Mouse (Mus musculus) midbrain, embryonic 11.5 days (tissue): ENCODE results near the gene Flrt1. TPM values are rescaled to one million over a fixed set of nuclear protein-coding genes. Genes with fewer than 3 reads are reported as not detected.

Source experiments
- ATAC-seq: fragments of 200-750 bp; cut with Nextera tagmentation; 2 replicates; pipeline ENCODE4 v1.8.0; 2017; ENCODE audit warnings: moderate TSS enrichment, moderate library complexity; ENCODE audit not compliant: low FRiP score
- DNase-seq: peaks from one replicate; pipeline ENCODE4 v3.0.0; 2015; ENCODE audit warnings: low spot score; ENCODE audit errors: missing footprints
- H3K27ac ChIP-seq: fragments of 300-500 bp; sonication (generic); 2 replicates; pipeline ENCODE4 v1.5.1; 2014; ENCODE audit warnings: low read depth, low read length
- H3K27me3 ChIP-seq: fragments of 300-500 bp; sonication (generic); 2 replicates; pipeline ENCODE4 v1.6.1; 2014; ENCODE audit warnings: mild to moderate bottlenecking, low read length, moderate library complexity, mixed read lengths; ENCODE audit not compliant: control insufficient read depth, insufficient read depth
- H3K36me3 ChIP-seq: fragments of 300-500 bp; sonication (generic); 2 replicates; pipeline ENCODE4 v1.6.1; 2014; ENCODE audit warnings: mild to moderate bottlenecking, low read length, moderate library complexity, mixed read lengths; ENCODE audit not compliant: control insufficient read depth, insufficient read depth
- H3K4me1 ChIP-seq: fragments of 300-500 bp; sonication (generic); 2 replicates; pipeline ENCODE4 v1.6.1; 2014; ENCODE audit warnings: low read length; ENCODE audit not compliant: control insufficient read depth, insufficient read depth
- H3K4me2 ChIP-seq: fragments of 300-500 bp; sonication (generic); 2 replicates; pipeline ENCODE4 v1.6.1; 2014; ENCODE audit warnings: mild to moderate bottlenecking, moderate library complexity
- H3K4me3 ChIP-seq: fragments of 300-500 bp; sonication (generic); 2 replicates; pipeline ENCODE4 v1.5.1; 2014; ENCODE audit warnings: low read depth, low read length
- H3K9ac ChIP-seq: fragments of 300-500 bp; sonication (generic); 2 replicates; pipeline ENCODE4 v1.6.1; 2014; ENCODE audit warnings: low read length
- H3K9me3 ChIP-seq: fragments of 300-500 bp; sonication (generic); 2 replicates; pipeline ENCODE4 v1.6.1; 2016; ENCODE audit warnings: low read length; ENCODE audit not compliant: control insufficient read depth
- WGBS: fragments of 180-500 bp; shearing (Covaris S2); extraction: QIAGEN DNeasy Blood & Tissue Kit; methylation state at CpG from one replicate; pipeline ENCODE4 v1.1.7; 2014; 5-methylcytosine and 5-hydroxymethylcytosine counted together
- polyA plus RNA-seq: library from polyadenylated mRNA; unstranded; fragments of >200 nt; fragmentation: Nextera tagmentation; extraction: Ambion mirVana; gene quantifications from 2 replicates; pipeline ENCODE4 v1.2.1, GENCODE M21; 2014

The Flrt1 gene
- polyA plus RNA-seq, 1 experiment from 2014 or later = 8.2 TPM

- peaks cover 37% of the 10 kb centered on the region for H3K4me1 ChIP-seq
These were observed 2.1 kb downstream of the Flrt1 start for GRCm38 (mm10) chr19:7103349-7103992.

GRCm38 (mm10) chr19:7102039-7102438 lies 3.5 kb downstream of the Flrt1 start:
- ATAC-seq = no peak
- no peak overlapping the region for H3K4me3 ChIP-seq
- WGBS = 83% methylated on average over 10 of the region's 10 CpGs
- H3K9ac ChIP-seq = no peak overlapping the region
- H3K27me3 ChIP-seq = peaks cover 1% of the 10 kb centered on the region
- no peak for DNase-seq
- H3K4me2 ChIP-seq = no peak overlapping the region
- H3K36me3 ChIP-seq = no peaks in the 10 kb centered on the region
- H3K27ac ChIP-seq = no peak overlapping the region
- no peaks in the 10 kb centered on the region for H3K9me3 ChIP-seq
- H3K4me1 ChIP-seq = peaks cover 34% of the 10 kb centered on the region

More at GRCm38 (mm10) chr19:7103349-7103992, 2.1 kb downstream of the Flrt1 start:
- no peaks in the 10 kb centered on the region for H3K36me3 ChIP-seq
- H3K27me3 ChIP-seq = peaks cover 4% of the 10 kb centered on the region; the same call in 1 of the 2 replicates
- H3K4me2 ChIP-seq = peak overlapping the region; percentile 26
- no peak for DNase-seq
- H3K9ac ChIP-seq = peak overlapping the region; percentile 49
- no peaks in the 10 kb centered on the region for H3K9me3 ChIP-seq
- H3K4me3 ChIP-seq = 0 out of 2 replicates have a peak overlapping the region, but pooled peaks have one; percentile 2
- ATAC-seq = peak; percentile 25; the same call in 1 of the 2 replicates
- 61% methylated on average over 4 of the region's 4 CpGs for WGBS
- H3K27ac ChIP-seq = peak overlapping the region; percentile 5; the same call in 1 of the 2 replicates

GRCm38 (mm10) chr19:7099620-7100155 lies 5.8 kb downstream of the Flrt1 start:
- no peak overlapping the region for H3K27ac ChIP-seq
- WGBS = 82% methylated on average over 3 of the region's 3 CpGs

GRCm38 (mm10) chr19:7092756-7093155 lies 12.8 kb downstream of the Flrt1 start:
- 0 out of 2 replicates have a peak, but pooled peaks cover 2% of the 10 kb centered on the region for H3K36me3 ChIP-seq
- H3K27ac ChIP-seq = no peak overlapping the region
- H3K27me3 ChIP-seq = peaks cover 9% of the 10 kb centered on the region; the same call in 1 of the 2 replicates
- no peak overlapping the region for H3K4me2 ChIP-seq
- H3K9ac ChIP-seq = no peak overlapping the region
- H3K4me1 ChIP-seq = peaks cover 41% of the 10 kb centered on the region
- no peak for ATAC-seq
- no peak overlapping the region for H3K4me3 ChIP-seq
- no peaks in the 10 kb centered on the region for H3K9me3 ChIP-seq
- 87% methylated on average over 5 of the region's 5 CpGs for WGBS
- no peak for DNase-seq

More at GRCm38 (mm10) chr19:7099620-7100155, 5.8 kb downstream of the Flrt1 start:
- Histone ChIP-seq H3K27me3 (peaks cover 6% of the 10 kb centered on the region), H3K36me3 (0 out of 2 replicates have a peak, but pooled peaks cover 2% of the 10 kb centered on the region), H3K4me3 (no peak overlapping the region), H3K9ac (no peak overlapping the region), H3K9me3 (no peaks in the 10 kb centered on the region), H3K4me1 (peaks cover 21% of the 10 kb centered on the region), H3K4me2 (no peak overlapping the region)
- no peak for ATAC-seq
- DNase-seq = no peak

GRCm38 (mm10) chr19:7091448-7092050 lies 14.0 kb downstream of the Flrt1 start:
- Histone ChIP-seq H3K4me3 (no peak overlapping the region), H3K27ac (peak overlapping the region; percentile 33; the same call in 1 of the 2 replicates), H3K9me3 (no peaks in the 10 kb centered on the region), H3K9ac (peak overlapping the region; percentile 41; the same call in 1 of the 2 replicates), H3K36me3 (0 out of 2 replicates have a peak, but pooled peaks cover 2% of the 10 kb centered on the region), H3K4me2 (no peak overlapping the region), H3K4me1 (peaks cover 41% of the 10 kb centered on the region), H3K27me3 (peaks cover 5% of the 10 kb centered on the region; the same call in 1 of the 2 replicates)
- ATAC-seq (peak; percentile 25; the same call in 1 of the 2 replicates), DNase-seq (no peak)
- 38% methylated on average over 10 of the region's 10 CpGs for WGBS

- peaks cover 8% of the 10 kb centered on the region; the same call in 1 of the 2 replicates for H3K27me3 ChIP-seq
- no peaks in the 10 kb centered on the region for H3K9me3 ChIP-seq
- ATAC-seq = 0 out of 2 replicates have a peak, but pooled peaks have one; percentile 12
- H3K4me1 ChIP-seq = peaks cover 41% of the 10 kb centered on the region
- peak overlapping the region; percentile 41; the same call in 1 of the 2 replicates for H3K9ac ChIP-seq
- no peak overlapping the region for H3K4me3 ChIP-seq
- H3K4me2 ChIP-seq = no peak overlapping the region
- DNase-seq = no peak
- H3K36me3 ChIP-seq = no peaks in the 10 kb centered on the region
- 15% methylated on average over 10 of the region's 10 CpGs for WGBS
- H3K27ac ChIP-seq = peak overlapping the region; percentile 52
These were observed 15.0 kb downstream of the Flrt1 start for GRCm38 (mm10) chr19:7090369-7091064.

GRCm38 (mm10) chr19:7089842-7090251 lies 15.7 kb downstream of the Flrt1 start:
- Histone ChIP-seq H3K9me3 (no peaks in the 10 kb centered on the region), H3K4me1 (peaks cover 42% of the 10 kb centered on the region), H3K27me3 (peaks cover 8% of the 10 kb centered on the region; the same call in 1 of the 2 replicates), H3K9ac (no peak overlapping the region), H3K27ac (0 out of 2 replicates have a peak overlapping the region, but pooled peaks have one; percentile 17), H3K36me3 (no peaks in the 10 kb centered on the region), H3K4me3 (no peak overlapping the region), H3K4me2 (no peak overlapping the region)
- no peak for ATAC-seq
- WGBS = 21% methylated on average over 7 of the region's 7 CpGs
- DNase-seq = peak; percentile 85

GRCm38 (mm10) chr19:7089050-7089449 lies 16.5 kb downstream of the Flrt1 start:
- H3K36me3 ChIP-seq = no peaks in the 10 kb centered on the region
- no peak overlapping the region for H3K4me3 ChIP-seq
- no peak overlapping the region for H3K4me2 ChIP-seq
- no peak overlapping the region for H3K27ac ChIP-seq
- DNase-seq (no peak), ATAC-seq (no peak)
- whole genome bisulfite sequencing = 71% methylated on average over 5 of the region's 5 CpGs
- peaks cover 45% of the 10 kb centered on the region for H3K4me1 ChIP-seq
- H3K9me3 ChIP-seq = no peaks in the 10 kb centered on the region
- H3K27me3 ChIP-seq = peaks cover 8% of the 10 kb centered on the region; the same call in 1 of the 2 replicates
- H3K9ac ChIP-seq = no peak overlapping the region
